Mouse (Mus musculus): Measurements from ENCODE around the gene Glp2r.

Gene Glp2r

GRCm38 (mm10) chr11:67663437-67663836 lies 107.5 kb downstream of the Glp2r start:
- DNase-seq (ENCODE audit: low read depth, low spot score): no peak

- no peak for DNase-seq (ENCODE audit: low read depth, low spot score)
Observed at GRCm38 (mm10) chr11:67661465-67661864, 109.5 kb downstream of the Glp2r start.

- peak; percentile 50 for DNase-seq (ENCODE audit: low read depth, low spot score)
Observed at GRCm38 (mm10) chr11:67657685-67658382, 113.1 kb downstream of the Glp2r start.

GRCm38 (mm10) chr11:67656811-67657210 lies 114.1 kb downstream of the Glp2r start:
- DNase-seq (ENCODE audit: low read depth, low spot score): no peak

- no peak for DNase-seq (ENCODE audit: low read depth, low spot score)
Observed at GRCm38 (mm10) chr11:67656366-67656765, 114.6 kb downstream of the Glp2r start.

GRCm38 (mm10) chr11:67655236-67655959 lies 115.6 kb downstream of the Glp2r start:
- no peak for DNase-seq (ENCODE audit: low read depth, low spot score)

GRCm38 (mm10) chr11:67654514-67654913 lies 116.4 kb downstream of the Glp2r start:
- no peak for DNase-seq (ENCODE audit: low read depth, low spot score)

- no peak for DNase-seq (ENCODE audit: low read depth, low spot score)
Observed at GRCm38 (mm10) chr11:67653521-67654090, 117.3 kb downstream of the Glp2r start.

GRCm38 (mm10) chr11:67652893-67653255 lies 118.1 kb downstream of the Glp2r start:
- no peak for DNase-seq (ENCODE audit: low read depth, low spot score)

- no peak for DNase-seq (ENCODE audit: low read depth, low spot score)
Observed at GRCm38 (mm10) chr11:67652194-67652892, 118.6 kb downstream of the Glp2r start.

- DNase-seq (ENCODE audit: low read depth, low spot score): no peak
Observed at GRCm38 (mm10) chr11:67651731-67652130, 119.2 kb downstream of the Glp2r start.

GRCm38 (mm10) chr11:67649971-67650707 lies 120.8 kb downstream of the Glp2r start:
- no peak for DNase-seq (ENCODE audit: low read depth, low spot score)

- no peak for DNase-seq (ENCODE audit: low read depth, low spot score)
Observed at GRCm38 (mm10) chr11:67648651-67649407, 122.1 kb downstream of the Glp2r start.

GRCm38 (mm10) chr11:67647745-67648144 lies 123.2 kb downstream of the Glp2r start:
- DNase-seq (ENCODE audit: low read depth, low spot score): peak; percentile 31

GRCm38 (mm10) chr11:67644632-67645149 lies 126.3 kb downstream of the Glp2r start:
- DNase-seq (ENCODE audit: low read depth, low spot score): no peak

- no peak for DNase-seq (ENCODE audit: low read depth, low spot score)
Observed at GRCm38 (mm10) chr11:67643465-67643864, 127.5 kb downstream of the Glp2r start.

- no peak for DNase-seq (ENCODE audit: low read depth, low spot score)
Observed at GRCm38 (mm10) chr11:67642835-67643234, 128.1 kb downstream of the Glp2r start.

GRCm38 (mm10) chr11:67642421-67642820 lies 128.5 kb downstream of the Glp2r start:
- no peak for DNase-seq (ENCODE audit: low read depth, low spot score)

- DNase-seq (ENCODE audit: low read depth, low spot score): no peak
Observed at GRCm38 (mm10) chr11:67640299-67640698, 130.7 kb downstream of the Glp2r start.

- no peak for DNase-seq (ENCODE audit: low read depth, low spot score)
Observed at GRCm38 (mm10) chr11:67638401-67638800, 132.6 kb downstream of the Glp2r start.

Data from CD4-positive, CD25-positive, alpha-beta regulatory T cell, adult 2 months (primary cell).